ENCODE assay signal across 20 mouse cellular contexts in the genomic region with DNA sequence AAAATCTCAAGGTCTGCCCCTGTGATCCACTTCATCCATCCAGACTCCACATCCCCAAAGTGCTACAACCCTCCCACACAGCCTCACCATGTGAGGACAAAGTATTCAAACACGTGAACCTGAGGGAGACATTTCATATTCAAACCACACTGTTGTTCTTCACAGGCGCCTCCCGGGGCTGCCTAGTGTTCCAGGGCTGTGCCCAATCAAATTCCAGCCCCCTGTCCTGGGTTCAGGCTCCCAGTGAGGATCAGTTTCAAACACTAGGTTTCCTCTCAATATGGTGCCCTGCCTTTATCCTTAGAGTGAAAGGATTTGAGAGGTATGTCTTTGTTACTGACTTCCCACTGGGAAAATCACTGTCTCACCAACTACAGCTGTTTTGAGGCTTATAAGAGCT. TPM values are rescaled to one million over a fixed set of nuclear protein-coding genes. Genes with fewer than 3 reads are reported as not detected.
DNase-seq lines count a peak whose midpoint lies in the region; ATAC-seq lines count a peak whose summit lies in the region.
"Had no signal": no experiment of that assay in that cellular context is flagged by ENCODE, and none has a peak within 500 bp of the region (broad histone marks: within the 10 kb centered on the region; RNA-seq: fewer than 3 reads in every experiment).

No protein-coding gene starts in this region.

- intact Hi-C loops in heart, postnatal 25 days (cut with DNase I), result no loop called here

- peak; percentile 56 for DNase-seq in heart, adult 11 months
- no peak for DNase-seq in heart, postnatal 25 days (ENCODE audit: low spot score)
- peak; percentile 9 for DNase-seq in Muller cell, postnatal 12 days (ENCODE audit: inconsistent ontology term)
- peak; percentile 6 for DNase-seq in ZHBTc4 (ENCODE audit: low read depth, low spot score)
- DNase-seq in right cerebral cortex, adult 18-20 months, result no peak
- DNase-seq: adrenal gland, postnatal 10 days; adrenal gland, postnatal 36 days; B cell, adult 2 months; cerebellum, adult 11 months; cerebellum, adult 2 months; cerebellum, adult 9-11 months; cerebellum, postnatal 25 days; gastrocnemius, postnatal 25 days; heart, postnatal 10 days; kidney, adult 11 months; kidney, adult 8-10 months had no signal

- no peak for ATAC-seq in cerebellum, adult (ENCODE audit: insufficient number of reproducible peaks, low FRiP score, low TSS enrichment)
- ATAC-seq: forebrain, embryonic 16.5 days; hindbrain, postnatal 0 days; inflammation-experienced regulatory T-cells, adult 6 months had no signal

RNA-seq across cellular contexts. Expression of gene Rin2, which starts 18.9 kb away (rescaled TPM):
- 10 to 100 TPM; 20.5 to 25.9 TPM for total RNA-seq in heart, postnatal 25 days (2021)

Comparison
In these comparisons a context has a peak if more than half of its experiments do, and no peak if none do; other contexts are left out.
1. DNase-seq: peak in heart, adult 11 months (single experiment), Muller cell, postnatal 12 days (single experiment) and ZHBTc4 (single experiment); none in heart, postnatal 25 days (single experiment) and right cerebral cortex, adult 18-20 months (single experiment).